Mouse (Mus musculus) intestine, embryonic 15.5 days (tissue): ENCODE results near the gene Gm17409. TPM values are rescaled to one million over a fixed set of nuclear protein-coding genes. Genes with fewer than 3 reads are reported as not detected.

Experiments used
- ATAC-seq: fragments of 200-750 bp; cut with Nextera tagmentation; 2 replicates; pipeline ENCODE4 v1.8.0; 2017; ENCODE audit warnings: moderate TSS enrichment, moderate library complexity
- H3K27ac ChIP-seq: fragments of 300-500 bp; sonication (generic); 2 replicates; pipeline ENCODE4 v1.5.1; 2015; ENCODE audit warnings: mild to moderate bottlenecking, inconsistent platforms
- H3K27me3 ChIP-seq: fragments of 300-500 bp; sonication (generic); replicated peaks from 2 replicates; pipeline ENCODE4 v1.6.1; 2015; ENCODE audit warnings: inconsistent platforms
- H3K36me3 ChIP-seq: fragments of 300-500 bp; sonication (generic); 2 replicates; pipeline ENCODE4 v1.6.1; 2015; ENCODE audit warnings: inconsistent platforms
- H3K4me1 ChIP-seq: fragments of 300-500 bp; sonication (generic); replicated peaks from 2 replicates; pipeline ENCODE4 v1.6.1; 2015; ENCODE audit warnings: inconsistent platforms
- H3K4me2 ChIP-seq: fragments of 300-500 bp; sonication (generic); replicated peaks from 2 replicates; pipeline ENCODE4 v1.6.1; 2015; ENCODE audit warnings: mild to moderate bottlenecking, inconsistent platforms
- H3K4me3 ChIP-seq: fragments of 300-500 bp; sonication (generic); replicated peaks from 2 replicates; pipeline ENCODE4 v1.5.1; 2015; ENCODE audit warnings: inconsistent platforms
- H3K9ac ChIP-seq: fragments of 300-500 bp; sonication (generic); 2 replicates; pipeline ENCODE4 v1.6.1; 2015; ENCODE audit warnings: inconsistent platforms
- H3K9me3 ChIP-seq: fragments of 300-500 bp; sonication (generic); 2 replicates; pipeline ENCODE4 v1.6.1; 2016; ENCODE audit warnings: inconsistent platforms
- WGBS: fragments of 180-500 bp; shearing (Covaris S2); methylation state at CpG from one replicate; pipeline ENCODE4 v1.1.7; 2015; 5-methylcytosine and 5-hydroxymethylcytosine counted together
- polyA plus RNA-seq: library from polyadenylated mRNA; unstranded; fragments of >200 nt; fragmentation: Nextera tagmentation; extraction: Ambion mirVana; gene quantifications from 2 replicates; pipeline ENCODE4 v1.2.1, GENCODE M21; 2015

Gene Gm17409
- polyA plus RNA-seq, 1 experiment from 2014 or later, result not detected

- no peak overlapping the region for H3K4me3 ChIP-seq
- no peaks in the 10 kb centered on the region for H3K27me3 ChIP-seq
- no peak overlapping the region for H3K4me2 ChIP-seq
- H3K27ac ChIP-seq, result no peak overlapping the region
- H3K9ac ChIP-seq, result no peak overlapping the region
- 92% methylated on average over 5 of the region's 5 CpGs for WGBS
- H3K9me3 ChIP-seq, result no peaks in the 10 kb centered on the region
- H3K4me1 ChIP-seq, result no peaks in the 10 kb centered on the region
- no peak for ATAC-seq
- peaks cover 9% of the 10 kb centered on the region for H3K36me3 ChIP-seq
These were observed 12.4 kb upstream of the Gm17409 start for GRCm38 (mm10) chr2:58457488-58457865.

- no peak overlapping the region for H3K9ac ChIP-seq
- no peak overlapping the region for H3K4me2 ChIP-seq
- no peaks in the 10 kb centered on the region for H3K4me1 ChIP-seq
- H3K27ac ChIP-seq, result no peak overlapping the region
- ATAC-seq, result no peak
- WGBS, result 88% methylated on average over 14 of the region's 14 CpGs
- no peak overlapping the region for H3K4me3 ChIP-seq
- no peaks in the 10 kb centered on the region for H3K27me3 ChIP-seq
- peaks cover 13% of the 10 kb centered on the region for H3K36me3 ChIP-seq
- no peaks in the 10 kb centered on the region for H3K9me3 ChIP-seq
These were observed 11.0 kb upstream of the Gm17409 start for GRCm38 (mm10) chr2:58458820-58459371.

DNA sequence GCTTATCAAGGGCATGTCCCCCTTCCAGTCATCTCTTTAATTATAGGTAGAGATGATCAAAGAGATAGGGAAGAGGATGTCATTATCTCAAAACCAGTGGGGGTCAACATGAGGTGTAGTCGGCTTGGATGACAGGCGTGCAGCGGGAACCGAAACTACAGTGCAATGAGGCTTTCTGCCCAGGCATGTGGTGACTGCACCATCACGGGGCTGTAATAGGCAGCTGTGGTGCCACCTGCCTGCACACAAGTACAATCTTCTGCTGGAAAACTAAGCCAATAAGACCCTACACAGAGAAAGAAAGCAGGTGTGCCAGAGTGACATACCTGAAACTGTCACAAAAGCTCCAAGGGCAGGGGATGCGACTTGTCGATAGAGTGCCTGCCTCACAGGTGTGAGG is 374 bp downstream of the Gm17409 start:
- H3K27ac ChIP-seq, result no peak overlapping the region
- H3K36me3 ChIP-seq, result peaks cover 24% of the 10 kb centered on the region
- WGBS, result 94% methylated on average over 7 of the region's 7 CpGs
- no peak overlapping the region for H3K9ac ChIP-seq
- ATAC-seq, result no peak
- no peak overlapping the region for H3K4me2 ChIP-seq
- H3K4me3 ChIP-seq, result no peak overlapping the region
- no peaks in the 10 kb centered on the region for H3K9me3 ChIP-seq
- no peaks in the 10 kb centered on the region for H3K27me3 ChIP-seq
- no peaks in the 10 kb centered on the region for H3K4me1 ChIP-seq

- WGBS, result 92% methylated on average over 8 of the region's 8 CpGs
- no peak overlapping the region for H3K9ac ChIP-seq
- no peak overlapping the region for H3K27ac ChIP-seq
- H3K36me3 ChIP-seq, result no peaks in the 10 kb centered on the region
- no peaks in the 10 kb centered on the region for H3K27me3 ChIP-seq
- no peak for ATAC-seq
- H3K4me2 ChIP-seq, result no peak overlapping the region
- no peak overlapping the region for H3K4me3 ChIP-seq
- no peaks in the 10 kb centered on the region for H3K9me3 ChIP-seq
- H3K4me1 ChIP-seq, result no peaks in the 10 kb centered on the region
These were observed 5.7 kb downstream of the Gm17409 start for GRCm38 (mm10) chr2:58475578-58475977.

- Histone ChIP-seq H3K4me2 (no peak overlapping the region), H3K36me3 (no peaks in the 10 kb centered on the region), H3K4me3 (no peak overlapping the region), H3K27ac (no peak overlapping the region), H3K4me1 (no peaks in the 10 kb centered on the region), H3K9me3 (no peaks in the 10 kb centered on the region), H3K27me3 (no peaks in the 10 kb centered on the region), H3K9ac (no peak overlapping the region)
- peak; percentile 69 for ATAC-seq
- WGBS, result 65% methylated on average over 12 of the region's 12 CpGs
These were observed 7.2 kb downstream of the Gm17409 start for GRCm38 (mm10) chr2:58476956-58477715.

- Histone ChIP-seq H3K36me3 (no peaks in the 10 kb centered on the region), H3K4me2 (no peak overlapping the region), H3K4me1 (no peaks in the 10 kb centered on the region), H3K27me3 (no peaks in the 10 kb centered on the region), H3K9ac (no peak overlapping the region), H3K27ac (no peak overlapping the region), H3K4me3 (no peak overlapping the region), H3K9me3 (no peaks in the 10 kb centered on the region)
- 90% methylated on average over 4 of the region's 4 CpGs for WGBS
- ATAC-seq, result no peak
These were observed 8.2 kb downstream of the Gm17409 start for GRCm38 (mm10) chr2:58478144-58478543.

DNA sequence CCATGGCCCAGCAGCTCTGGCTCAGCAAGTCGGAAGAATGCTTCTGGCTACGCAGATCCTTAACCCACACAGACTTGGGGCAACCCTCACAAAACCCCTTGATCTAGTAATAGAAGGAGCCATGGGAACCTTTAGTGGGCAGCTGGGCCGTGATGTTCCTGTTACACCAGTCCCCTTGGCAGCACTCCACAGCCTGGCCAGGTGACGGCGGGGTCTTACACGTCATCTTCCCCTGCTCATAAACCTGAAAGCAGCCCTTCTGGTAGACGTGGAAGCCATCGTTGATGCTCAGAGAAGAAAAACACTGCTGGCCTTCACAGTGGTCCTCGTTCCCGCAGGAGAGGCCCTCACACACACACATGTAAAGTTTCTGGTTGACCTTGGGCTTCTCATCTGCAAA is 9.6 kb downstream of the Gm17409 start:
- Histone ChIP-seq H3K36me3 (no peaks in the 10 kb centered on the region), H3K27me3 (no peaks in the 10 kb centered on the region), H3K9me3 (no peaks in the 10 kb centered on the region), H3K4me3 (no peak overlapping the region), H3K27ac (no peak overlapping the region), H3K4me2 (no peak overlapping the region), H3K9ac (no peak overlapping the region), H3K4me1 (peaks cover 4% of the 10 kb centered on the region)
- no peak for ATAC-seq
- WGBS, result 88% methylated on average over 10 of the region's 10 CpGs

GRCm38 (mm10) chr2:58480764-58481163 is 10.8 kb downstream of the Gm17409 start:
- 72% methylated on average over 6 of the region's 6 CpGs for WGBS
- no peak for ATAC-seq
- Histone ChIP-seq H3K4me2 (no peak overlapping the region), H3K9me3 (no peaks in the 10 kb centered on the region), H3K9ac (no peak overlapping the region), H3K4me1 (peaks cover 13% of the 10 kb centered on the region), H3K27me3 (no peaks in the 10 kb centered on the region), H3K4me3 (no peak overlapping the region), H3K27ac (no peak overlapping the region), H3K36me3 (no peaks in the 10 kb centered on the region)

DNA sequence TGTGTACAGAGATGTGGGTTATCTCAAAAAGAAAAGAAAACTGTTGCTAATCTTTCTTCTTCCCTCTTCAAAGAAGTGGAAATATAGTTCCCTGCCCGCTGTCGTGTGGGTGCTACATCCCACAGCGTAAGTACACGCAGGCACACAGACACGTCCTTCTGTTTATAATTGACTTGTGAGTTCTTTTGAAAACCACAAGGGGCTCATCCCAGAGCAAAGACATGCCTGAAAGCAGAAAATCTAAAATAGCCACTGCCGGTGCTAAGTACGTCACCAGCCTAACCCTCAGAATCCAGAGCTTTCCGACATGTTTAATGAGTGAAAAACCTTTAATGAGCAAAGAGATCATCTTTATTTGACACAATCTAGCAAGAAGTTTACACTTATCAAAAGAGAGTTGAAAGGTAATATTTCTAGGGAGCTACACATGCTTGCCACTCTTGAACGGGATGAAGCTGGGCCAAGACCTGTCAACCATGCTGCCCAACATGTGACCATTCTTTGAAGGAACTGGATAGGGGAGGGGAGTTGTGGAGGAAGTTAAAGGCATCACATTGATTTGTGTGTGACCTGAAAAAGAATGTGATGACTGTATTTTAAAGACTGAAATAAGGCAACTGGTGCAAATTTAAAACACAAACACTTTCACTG is 11.7 kb downstream of the Gm17409 start:
- ATAC-seq, result no peak
- H3K36me3 ChIP-seq, result no peaks in the 10 kb centered on the region
- no peak overlapping the region for H3K4me2 ChIP-seq
- H3K4me1 ChIP-seq, result peaks cover 18% of the 10 kb centered on the region
- H3K4me3 ChIP-seq, result no peak overlapping the region
- no peak overlapping the region for H3K9ac ChIP-seq
- H3K9me3 ChIP-seq, result no peaks in the 10 kb centered on the region
- WGBS, result 65% methylated on average over 9 of the region's 9 CpGs
- H3K27me3 ChIP-seq, result no peaks in the 10 kb centered on the region
- no peak overlapping the region for H3K27ac ChIP-seq

DNA sequence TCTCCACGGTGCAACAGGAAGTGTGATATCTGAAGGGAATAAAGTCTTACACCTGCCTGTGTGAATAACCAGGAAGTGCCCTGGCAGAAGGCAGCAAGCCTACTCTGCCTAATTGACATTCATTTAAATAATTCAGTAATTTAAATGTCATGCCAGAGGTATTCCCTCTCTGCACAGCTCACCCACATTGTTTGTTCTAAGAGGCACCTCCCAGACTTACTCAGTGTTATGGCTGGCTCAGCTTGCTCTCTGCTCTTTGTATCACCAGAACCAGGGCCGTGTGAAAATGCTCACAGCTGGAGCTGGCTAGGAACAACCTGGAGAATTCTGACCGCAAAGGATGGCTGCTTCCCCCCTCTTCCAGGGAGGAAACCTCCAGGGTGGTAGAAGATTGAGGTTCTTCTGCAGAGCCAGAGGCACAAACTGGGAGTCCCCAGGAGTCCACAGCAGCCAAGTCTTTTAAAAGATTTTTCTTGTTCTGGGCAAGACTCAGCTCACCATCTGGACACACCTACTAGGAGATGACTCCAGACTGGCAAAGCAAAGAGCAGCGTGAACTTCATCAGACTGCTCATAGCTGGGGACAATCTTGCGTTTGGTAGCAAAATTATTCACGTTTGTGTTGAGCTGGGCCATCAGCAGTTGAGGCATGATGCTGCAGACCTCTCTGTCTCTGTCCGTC is 14.5 kb downstream of the Gm17409 start:
- Histone ChIP-seq H3K4me3 (no peak overlapping the region), H3K36me3 (no peaks in the 10 kb centered on the region), H3K4me2 (no peak overlapping the region), H3K9ac (no peak overlapping the region), H3K9me3 (no peaks in the 10 kb centered on the region), H3K4me1 (peaks cover 27% of the 10 kb centered on the region), H3K27me3 (no peaks in the 10 kb centered on the region), H3K27ac (peak overlapping the region; percentile 38; the same call in 1 of the 2 replicates)
- WGBS, result 37% methylated on average over 7 of the region's 7 CpGs
- peak; percentile 79 for ATAC-seq

- no peak overlapping the region for H3K4me2 ChIP-seq
- no peak overlapping the region for H3K4me3 ChIP-seq
- 25% methylated on average over 4 of the region's 4 CpGs for WGBS
- no peak overlapping the region for H3K9ac ChIP-seq
- H3K4me1 ChIP-seq, result peaks cover 27% of the 10 kb centered on the region
- no peaks in the 10 kb centered on the region for H3K27me3 ChIP-seq
- H3K36me3 ChIP-seq, result no peaks in the 10 kb centered on the region
- peak overlapping the region; percentile 38; the same call in 1 of the 2 replicates for H3K27ac ChIP-seq
- H3K9me3 ChIP-seq, result no peaks in the 10 kb centered on the region
- no peak for ATAC-seq
These were observed 15.2 kb downstream of the Gm17409 start for GRCm38 (mm10) chr2:58485152-58485551.

DNA sequence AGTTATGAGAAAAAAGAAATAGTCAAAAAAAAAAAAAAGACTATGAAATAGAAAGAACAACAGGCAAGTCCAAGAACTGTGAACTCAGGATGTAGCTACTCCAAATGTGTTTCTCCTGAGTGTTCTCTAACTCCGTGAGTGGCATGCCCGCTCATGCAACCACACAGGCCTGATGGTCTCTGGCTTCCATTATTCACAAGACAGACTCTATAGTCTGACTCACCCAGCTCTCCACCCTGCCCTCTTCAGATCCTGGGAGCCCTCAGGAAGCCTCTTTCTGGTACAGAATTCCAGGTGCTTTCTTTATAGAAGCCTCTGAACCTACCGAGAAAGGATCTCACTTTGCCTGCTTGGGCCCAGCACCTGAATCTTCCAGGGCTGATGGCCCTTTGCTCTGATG is 15.8 kb downstream of the Gm17409 start:
- Histone ChIP-seq H3K27ac (no peak overlapping the region), H3K27me3 (no peaks in the 10 kb centered on the region)

More for the DNA sequence above, 15.8 kb downstream of the Gm17409 start:
- WGBS, result 73% methylated on average over 3 of the region's 3 CpGs
- no peaks in the 10 kb centered on the region for H3K9me3 ChIP-seq
- no peak for ATAC-seq
- H3K4me2 ChIP-seq, result no peak overlapping the region
- no peak overlapping the region for H3K4me3 ChIP-seq
- H3K9ac ChIP-seq, result no peak overlapping the region
- peaks cover 27% of the 10 kb centered on the region for H3K4me1 ChIP-seq
- no peaks in the 10 kb centered on the region for H3K36me3 ChIP-seq
